Mouse (Mus musculus): ENCODE data around the gene Foxp2. TPM values are rescaled to one million over a fixed set of nuclear protein-coding genes. Genes with fewer than 3 reads are reported as not detected.

Gene Foxp2
- total and polyA plus RNA-seq, 3 experiments: not detected

DNA sequence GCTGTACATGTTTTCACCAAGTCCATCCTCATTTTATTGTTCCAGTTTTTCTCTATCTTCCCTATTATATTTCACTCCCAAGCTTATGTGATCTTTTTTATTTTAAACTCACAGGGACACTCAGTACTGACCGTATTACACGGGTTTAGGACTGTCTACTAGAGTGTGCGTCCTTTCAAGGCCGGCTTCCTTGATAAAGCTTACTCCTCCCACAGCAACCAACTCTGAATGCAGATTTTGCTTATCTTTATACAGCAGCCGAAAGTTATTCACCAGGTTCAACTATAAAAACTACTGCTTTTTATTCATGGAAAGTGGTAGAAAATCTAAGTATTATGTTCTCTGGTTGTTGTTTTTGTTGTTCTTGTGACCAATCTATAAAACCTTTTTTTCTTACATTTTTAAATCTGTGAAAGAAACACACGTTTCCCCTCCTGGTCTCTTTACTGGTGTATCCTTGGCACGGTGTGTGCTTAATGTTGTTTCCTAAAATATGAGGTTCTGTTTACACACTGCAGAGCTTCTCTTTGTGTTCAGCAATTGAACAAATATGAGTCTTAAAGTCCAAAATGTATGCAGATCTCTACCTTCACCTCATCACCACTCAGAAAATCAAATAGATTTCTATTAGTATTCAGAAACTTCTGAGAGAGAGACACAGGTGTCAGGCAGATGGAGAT, 128.4 kb downstream of the Foxp2 start:
- Histone ChIP-seq H3K36me3 (replicated peaks in 1 of 2; ENCODE audit: control insufficient read depth in 1 of 2, insufficient read depth in 1 of 2, low read length in 1 of 2) (no peaks in the 10 kb centered on the region), H3K4me3 (replicated peaks in 1 of 3; ENCODE audit: low read depth in 2 of 3, low read length in 2 of 3, poor library complexity in 1 of 3) (no peak overlapping the region), H3K4me2 (ENCODE audit: insufficient read depth, low read depth, poor library complexity, severe bottlenecking) (no peak overlapping the region), H3K79me2 (replicated peaks; ENCODE audit: control insufficient read depth, extremely low read depth, insufficient read depth, poor library complexity, severe bottlenecking) (no peaks in the 10 kb centered on the region), H3K4me1 (ENCODE audit: control insufficient read depth in 1 of 2, insufficient read depth in 2 of 2) (no peaks in the 10 kb centered on the region), H3K9me3 (replicated peaks; ENCODE audit: low read length) (no peaks in the 10 kb centered on the region), H3K27me3 (replicated peaks) (no peaks in the 10 kb centered on the region), H3K9ac (ENCODE audit: insufficient read depth, low read depth) (no peak overlapping the region), H3K27ac (ENCODE audit: insufficient read depth, low read depth) (no peak overlapping the region)
- in situ Hi-C loops (cut with MboI; ENCODE audit: low pct_ligation_motif_present, low pct_unique_long_range_greater_than_20kb, low sequenced_read_pairs) (no loop called here), dilution Hi-C loops (cut with MboI; ENCODE audit: extremely low pct_ligation_motif_present, extremely low pct_unique_long_range_greater_than_20kb, low sequenced_read_pairs) (no loop called here)
- DNase-seq (ENCODE audit: extremely low read depth): no peak
- TF ChIP-seq MYC (IDR thresholded peaks at IDR 0.05; ENCODE audit: low read depth, low read length): no peak
- TF ChIP-seq TBP (conservative IDR thresholded peaks at IDR 0.05; ENCODE audit: low read depth, low read length): no peak
- TF ChIP-seq E2F4 (IDR thresholded peaks at IDR 0.05; ENCODE audit: insufficient replicate concordance, low read depth, low read length): no peak
- no peak for TF ChIP-seq ZNF384 (IDR thresholded peaks at IDR 0.05; ENCODE audit: low read depth, low read length)
- TF ChIP-seq KAT2A (IDR thresholded peaks at IDR 0.05; ENCODE audit: insufficient replicate concordance, low read length): no peak
- TF ChIP-seq ZC3H11A (IDR thresholded peaks at IDR 0.05; ENCODE audit: low read depth, low read length): no peak
- no peak for TF ChIP-seq IRF4 (IDR thresholded peaks at IDR 0.05; ENCODE audit: low read depth, low read length)
- TF ChIP-seq ZKSCAN1 (IDR thresholded peaks at IDR 0.05; ENCODE audit: borderline replicate concordance, low read depth, low read length): no peak
- TF ChIP-seq TCF12 (IDR thresholded peaks at IDR 0.05; ENCODE audit: low read depth, low read length): no peak
- no peak for TF ChIP-seq MAZ (IDR thresholded peaks at IDR 0.05; ENCODE audit: low read depth, low read length)
- TF ChIP-seq CTCF (conservative IDR thresholded peaks at IDR 0.05 in 1 of 2, IDR thresholded peaks at IDR 0.05 in 1 of 2; ENCODE audit: low read depth in 2 of 2, low read length in 2 of 2): no peak
- no peak for TF ChIP-seq POLR2A (IDR thresholded peaks at IDR 0.05; ENCODE audit: low read depth, low read length)
- TF ChIP-seq BHLHE40 (IDR thresholded peaks at IDR 0.05; ENCODE audit: low read depth, low read length): no peak
- no peak for TF ChIP-seq JUND (conservative IDR thresholded peaks at IDR 0.05; ENCODE audit: low read depth, low read length)

DNA sequence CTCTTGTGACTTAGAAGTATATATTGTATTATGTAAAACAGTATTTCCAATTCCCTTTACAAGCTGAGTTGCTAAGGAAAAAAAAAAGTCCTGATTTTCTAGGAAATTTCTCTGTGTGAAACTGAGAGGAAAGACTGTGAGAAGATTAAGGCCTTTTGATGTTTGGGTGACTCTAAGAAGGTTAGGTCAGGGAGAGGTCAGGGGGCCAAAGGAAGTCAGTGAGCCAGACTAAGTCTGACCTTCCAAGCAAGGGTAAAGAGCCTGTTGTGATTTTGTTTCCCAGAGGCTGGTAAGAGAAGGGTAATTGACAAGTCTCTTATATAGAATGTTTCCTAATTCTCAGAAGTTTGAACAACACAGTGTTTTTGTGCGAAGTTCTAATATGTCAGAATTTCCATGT, 162.1 kb downstream of the Foxp2 start:
- Histone ChIP-seq H3K4me2 (ENCODE audit: insufficient read depth, low read depth, poor library complexity, severe bottlenecking) (no peak overlapping the region), H3K79me2 (replicated peaks; ENCODE audit: control insufficient read depth, extremely low read depth, insufficient read depth, poor library complexity, severe bottlenecking) (no peaks in the 10 kb centered on the region), H3K9me3 (replicated peaks; ENCODE audit: low read length) (no peaks in the 10 kb centered on the region), H3K4me1 (ENCODE audit: control insufficient read depth in 1 of 2, insufficient read depth in 2 of 2) (peaks cover 0 to 3% of the 10 kb centered on the region in 2 experiments; a peak in 1 of 4 replicates), H3K27me3 (replicated peaks) (no peaks in the 10 kb centered on the region), H3K4me3 (replicated peaks in 1 of 3; ENCODE audit: low read depth in 2 of 3, low read length in 2 of 3, poor library complexity in 1 of 3) (no peak overlapping the region), H3K27ac (ENCODE audit: insufficient read depth, low read depth) (no peak overlapping the region), H3K36me3 (replicated peaks in 1 of 2; ENCODE audit: control insufficient read depth in 1 of 2, insufficient read depth in 1 of 2, low read length in 1 of 2) (no peaks in the 10 kb centered on the region), H3K9ac (ENCODE audit: insufficient read depth, low read depth) (no peak overlapping the region)
- TF ChIP-seq MXI1 (IDR thresholded peaks at IDR 0.05; ENCODE audit: low read depth, low read length) (no peak), MAZ (IDR thresholded peaks at IDR 0.05; ENCODE audit: low read depth, low read length) (no peak), ZNF384 (IDR thresholded peaks at IDR 0.05; ENCODE audit: low read depth, low read length) (no peak), BHLHE40 (IDR thresholded peaks at IDR 0.05; ENCODE audit: low read depth, low read length) (no peak), PAX5 (IDR thresholded peaks at IDR 0.05; ENCODE audit: low read length) (no peak), EP300 (IDR thresholded peaks at IDR 0.05; ENCODE audit: low read length) (no peak), GABPA (IDR thresholded peaks at IDR 0.05; ENCODE audit: insufficient replicate concordance, low read depth, low read length) (no peak), CHD1 (IDR thresholded peaks at IDR 0.05; ENCODE audit: low read depth, low read length) (no peak), CTCF (conservative IDR thresholded peaks at IDR 0.05 in 1 of 2, IDR thresholded peaks at IDR 0.05 in 1 of 2; ENCODE audit: low read depth in 2 of 2, low read length in 2 of 2) (no peak), TCF12 (IDR thresholded peaks at IDR 0.05; ENCODE audit: low read depth, low read length) (no peak), KAT2A (IDR thresholded peaks at IDR 0.05; ENCODE audit: insufficient replicate concordance, low read length) (no peak), SIN3A (IDR thresholded peaks at IDR 0.05; ENCODE audit: low read length) (no peak), MYC (IDR thresholded peaks at IDR 0.05; ENCODE audit: low read depth, low read length) (no peak)
- dilution Hi-C loops (cut with MboI; ENCODE audit: extremely low pct_ligation_motif_present, extremely low pct_unique_long_range_greater_than_20kb, low sequenced_read_pairs): no loop called here
- DNase-seq (ENCODE audit: extremely low read depth): no peak
- in situ Hi-C loops (cut with MboI; ENCODE audit: low pct_ligation_motif_present, low pct_unique_long_range_greater_than_20kb, low sequenced_read_pairs): no loop called here

Data from CH12.LX (cell line).